Mouse (Mus musculus) T-helper 2 cell (primary cell): ENCODE measurements at regions not wholly inside any gene's neighbourhood (a gene's known extent, or its start where the extent isn't known, plus 50 kb on each side); places are given as distances from the start of the nearest gene placed in this dataset.
"Not testable (repeated sequence)": the region's sequence is repeated elsewhere in the genome, so short reads cannot be mapped to it uniquely, and the experiment has no call there.

Experiments used
- in situ Hi-C: fragments of 300-600 bp; cut with MboI, MseI; formaldehyde crosslinking; loops from one replicate; pipeline ENCODE4 v1.15.1; 2025; ENCODE audit warnings: high pct_unique_total_duplicates

- in situ Hi-C loops: no loop called here
These were observed 180.7 kb upstream of the Plxna2 start for GRCm38 (mm10) chr1:194437301-194437700.

- in situ Hi-C loops: no loop called here
These were observed 183.0 kb upstream of the Plxna2 start for GRCm38 (mm10) chr1:194435060-194435459.

- in situ Hi-C loops: no loop called here
These were observed 189.4 kb upstream of the Plxna2 start for GRCm38 (mm10) chr1:194428586-194428985.

- in situ Hi-C loops: no loop called here
These were observed 191.7 kb upstream of the Plxna2 start for GRCm38 (mm10) chr1:194426293-194426692.

- in situ Hi-C loops: no loop called here
These were observed 193.8 kb upstream of the Plxna2 start for GRCm38 (mm10) chr1:194424201-194424600.

- in situ Hi-C loops: no loop called here
These were observed 205.8 kb upstream of the Plxna2 start for GRCm38 (mm10) chr1:194412193-194412592.

- in situ Hi-C loops: no loop called here
These were observed 206.2 kb upstream of the Plxna2 start for GRCm38 (mm10) chr1:194411788-194412187.

GRCm38 (mm10) chr1:194399281-194399680, 218.7 kb upstream of the Plxna2 start:
- in situ Hi-C loops: no loop called here

GRCm38 (mm10) chr1:194396754-194397460, 221.1 kb upstream of the Plxna2 start:
- in situ Hi-C loops: no loop called here

- in situ Hi-C loops: no loop called here
These were observed 224.3 kb upstream of the Plxna2 start for GRCm38 (mm10) chr1:194393720-194394119.

GRCm38 (mm10) chr1:194390202-194390601, 227.8 kb upstream of the Plxna2 start:
- in situ Hi-C loops: no loop called here

- in situ Hi-C loops: no loop called here
These were observed 239.9 kb upstream of the Plxna2 start for GRCm38 (mm10) chr1:194378135-194378534.

- in situ Hi-C loops: not testable (repeated sequence)
These were observed 244.5 kb upstream of the Plxna2 start for GRCm38 (mm10) chr1:194373511-194373910.

- in situ Hi-C loops: no loop called here
These were observed 254.1 kb upstream of the Plxna2 start for GRCm38 (mm10) chr1:194363917-194364316.

GRCm38 (mm10) chr1:194363129-194363768, 254.8 kb upstream of the Plxna2 start:
- in situ Hi-C loops: no loop called here

GRCm38 (mm10) chr1:194362298-194362697, 255.7 kb upstream of the Plxna2 start:
- in situ Hi-C loops: no loop called here

- in situ Hi-C loops: no loop called here
These were observed 256.7 kb upstream of the Plxna2 start for GRCm38 (mm10) chr1:194361316-194361715.

- in situ Hi-C loops: no loop called here
These were observed 263.5 kb upstream of the Plxna2 start for GRCm38 (mm10) chr1:194354332-194355120.

GRCm38 (mm10) chr1:194345304-194346033, 272.5 kb upstream of the Plxna2 start:
- in situ Hi-C loops: no loop called here

GRCm38 (mm10) chr1:194342568-194342967, 275.4 kb upstream of the Plxna2 start:
- in situ Hi-C loops: no loop called here

- in situ Hi-C loops: no loop called here
These were observed 276.3 kb upstream of the Plxna2 start for GRCm38 (mm10) chr1:194341758-194342157.
